ENCODE assay signal across 8 mouse cellular contexts in the genomic region with DNA sequence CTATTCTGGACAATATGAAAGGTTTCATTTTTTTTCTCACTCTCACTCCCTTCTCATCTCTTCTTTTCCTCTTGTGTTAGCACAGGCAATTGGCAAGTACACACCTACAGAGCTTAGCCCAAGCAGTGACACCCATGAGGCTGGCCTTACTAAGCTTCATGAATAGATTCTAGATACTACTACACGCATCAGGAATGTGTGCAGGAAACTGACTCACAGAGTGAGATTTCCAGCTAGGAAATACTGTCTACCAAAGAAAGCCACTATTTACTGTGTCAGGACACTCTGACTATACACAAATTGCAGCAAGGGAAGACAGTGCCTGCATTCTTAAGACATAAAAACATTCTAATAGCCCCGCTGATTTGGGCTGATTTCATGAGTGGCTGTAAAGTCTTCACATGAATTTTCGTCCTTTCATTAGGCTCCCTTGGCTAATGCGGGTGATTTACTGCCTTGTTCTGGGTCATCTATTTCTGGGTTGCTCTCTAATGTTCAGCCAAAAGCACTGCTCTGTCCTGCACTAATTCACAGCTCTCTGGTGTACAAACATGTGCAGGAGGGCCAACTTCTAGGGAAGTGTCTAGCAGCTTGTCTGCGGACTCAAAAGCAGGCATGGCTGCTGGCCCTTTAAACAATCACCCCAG.
A peak's percentile ranks its signal among the peaks of the same experiment; 100 is the strongest.
DNase-seq lines count a peak whose midpoint lies in the region; ATAC-seq and TF ChIP-seq lines count a peak whose summit lies in the region.

No protein-coding gene starts in this region.

- DNase-seq in embryonic facial prominence, embryonic 10.5 days (ENCODE audit: low spot score) = no peak
- DNase-seq in testis, postnatal 14 days (ENCODE audit: low spot score) = peak; percentile 6
- no peak for DNase-seq in testis, postnatal 10 days (ENCODE audit: low spot score)
- peak; percentile 11 for DNase-seq in kidney, adult 18-20 months
- DNase-seq in stomach, postnatal 0 days (ENCODE audit: low spot score) = no peak
- DNase-seq in right cerebral cortex, postnatal 4 days = no peak
- DNase-seq in layer of hippocampus, postnatal 10 days (ENCODE audit: low spot score in 2 of 2) = no peak

- no peak for TF ChIP-seq CTCF in stomach, postnatal 0 days (IDR thresholded peaks at IDR 0.05; ENCODE audit: low read depth)

- no peak for ATAC-seq in embryonic facial prominence, embryonic 12.5 days (ENCODE audit: insufficient number of reproducible peaks, insufficient read depth, low FRiP score, low TSS enrichment)
- ATAC-seq in stomach, postnatal 0 days (ENCODE audit: low FRiP score, low TSS enrichment) = peak; percentile 49; the same call in 1 of the 2 replicates

- no peak overlapping the region for H3K4me3 ChIP-seq in embryonic facial prominence, embryonic 12.5 days
- H3K4me3 ChIP-seq in embryonic facial prominence, embryonic 10.5 days = no peak overlapping the region
- H3K4me3 ChIP-seq in stomach, postnatal 0 days (ENCODE audit: low read depth, low read length) = no peak overlapping the region

- H3K9me3 ChIP-seq in embryonic facial prominence, embryonic 12.5 days = no peaks in the 10 kb centered on the region
- H3K9me3 ChIP-seq in embryonic facial prominence, embryonic 10.5 days = no peaks in the 10 kb centered on the region
- H3K9me3 ChIP-seq in stomach, postnatal 0 days (ENCODE audit: control insufficient read depth, low read length) = no peaks in the 10 kb centered on the region

- H3K36me3 ChIP-seq in embryonic facial prominence, embryonic 12.5 days = peaks cover 3% of the 10 kb centered on the region; the same call in 1 of the 2 replicates
- H3K36me3 ChIP-seq in embryonic facial prominence, embryonic 10.5 days (replicated peaks) = peaks cover 16% of the 10 kb centered on the region; the same call in 1 of the 2 replicates
- H3K36me3 ChIP-seq in stomach, postnatal 0 days (ENCODE audit: control insufficient read depth, insufficient read depth, low read length) = no peaks in the 10 kb centered on the region

- 0 out of 2 replicates have a peak, but pooled peaks cover 2% of the 10 kb centered on the region for H3K4me1 ChIP-seq in embryonic facial prominence, embryonic 12.5 days
- no peaks in the 10 kb centered on the region for H3K4me1 ChIP-seq in embryonic facial prominence, embryonic 10.5 days
- no peaks in the 10 kb centered on the region for H3K4me1 ChIP-seq in stomach, postnatal 0 days (replicated peaks; ENCODE audit: control insufficient read depth, insufficient read depth)

- TF ChIP-seq EP300 in stomach, postnatal 0 days (optimal IDR thresholded peaks at IDR 0.05) = no peak

- 0 out of 2 replicates have a peak overlapping the region, but pooled peaks have one; percentile 36 for H3K27ac ChIP-seq in embryonic facial prominence, embryonic 12.5 days
- no peak overlapping the region for H3K27ac ChIP-seq in embryonic facial prominence, embryonic 10.5 days (replicated peaks)
- no peak overlapping the region for H3K27ac ChIP-seq in stomach, postnatal 0 days (replicated peaks)

- 65% methylated on average over 5 of the region's 5 CpGs for WGBS in embryonic facial prominence, embryonic 12.5 days
- 77% methylated on average over 5 of the region's 5 CpGs for WGBS in embryonic facial prominence, embryonic 10.5 days
- WGBS in stomach, postnatal 0 days = 48% methylated on average over 5 of the region's 5 CpGs

- H3K27me3 ChIP-seq in embryonic facial prominence, embryonic 12.5 days = no peaks in the 10 kb centered on the region
- H3K27me3 ChIP-seq in embryonic facial prominence, embryonic 10.5 days (replicated peaks; ENCODE audit: low read depth, poor library complexity, severe bottlenecking) = no peaks in the 10 kb centered on the region
- no peaks in the 10 kb centered on the region for H3K27me3 ChIP-seq in stomach, postnatal 0 days (ENCODE audit: control insufficient read depth, insufficient read depth, low read length)

- H3K9ac ChIP-seq in embryonic facial prominence, embryonic 12.5 days = no peak overlapping the region
- no peak overlapping the region for H3K9ac ChIP-seq in stomach, postnatal 0 days (ENCODE audit: low read length)

- no peak overlapping the region for H3K4me2 ChIP-seq in embryonic facial prominence, embryonic 12.5 days (replicated peaks)
- H3K4me2 ChIP-seq in stomach, postnatal 0 days (replicated peaks; ENCODE audit: low read depth) = no peak overlapping the region

Comparison
In these comparisons a context has a peak if more than half of its experiments do, and no peak if none do; other contexts are left out.
1. DNase-seq: peak in testis, postnatal 14 days (single experiment) and kidney, adult 18-20 months (single experiment); none in embryonic facial prominence, embryonic 10.5 days (single experiment), testis, postnatal 10 days (single experiment), stomach, postnatal 0 days (single experiment), right cerebral cortex, postnatal 4 days (single experiment) and layer of hippocampus, postnatal 10 days (0 of 2).